Comparison of ENCODE assay signal across 16 mouse cellular contexts in genomic region chr1:38446152-38446820, GRCm38 (mm10).
DNase-seq lines count a peak whose midpoint lies in the region; ATAC-seq and TF ChIP-seq lines count a peak whose summit lies in the region.
"Had no signal": no experiment of that assay in that cellular context is flagged by ENCODE, and none has a peak within 500 bp of the region (broad histone marks: within the 10 kb centered on the region; RNA-seq: fewer than 3 reads in every experiment).

No protein-coding gene starts in this region.

- TF ChIP-seq CTCF in left cerebral cortex, adult 2 months (IDR thresholded peaks at IDR 0.05) = no peak

- no peak overlapping the region for H3K4me3 ChIP-seq in forebrain, embryonic 15.5 days
- no peak overlapping the region for H3K4me3 ChIP-seq in forebrain, embryonic 12.5 days (replicated peaks)
- no peak overlapping the region for H3K4me3 ChIP-seq in left cerebral cortex, adult 2 months
- H3K4me3 ChIP-seq in liver, embryonic 13.5 days (replicated peaks) = no peak overlapping the region
- H3K4me3 ChIP-seq: heart, adult 2 months; intestine, embryonic 15.5 days; midbrain, embryonic 10.5 days; neural tube, embryonic 13.5 days had no signal

- no peaks in the 10 kb centered on the region for H3K9me3 ChIP-seq in forebrain, embryonic 15.5 days
- H3K9me3 ChIP-seq in forebrain, embryonic 12.5 days = no peaks in the 10 kb centered on the region
- no peaks in the 10 kb centered on the region for H3K9me3 ChIP-seq in liver, embryonic 13.5 days (replicated peaks)
- H3K9me3 ChIP-seq: intestine, embryonic 15.5 days; midbrain, embryonic 10.5 days; neural tube, embryonic 13.5 days had no signal

- H3K27ac ChIP-seq in forebrain, embryonic 15.5 days (replicated peaks) = peak overlapping the region; percentile 35
- no peak overlapping the region for H3K27ac ChIP-seq in forebrain, embryonic 12.5 days
- H3K27ac ChIP-seq in left cerebral cortex, adult 2 months = peak overlapping the region; percentile 33
- peak overlapping the region; percentile 93 for H3K27ac ChIP-seq in liver, embryonic 13.5 days
- H3K27ac ChIP-seq: heart, adult 2 months; intestine, embryonic 15.5 days; midbrain, embryonic 10.5 days; neural tube, embryonic 13.5 days had no signal

- no peak for ATAC-seq in forebrain, embryonic 15.5 days (replicated peaks)
- no peak for ATAC-seq in forebrain, embryonic 12.5 days (ENCODE audit: low FRiP score)
- peak; percentile 52 for ATAC-seq in erythroblast, adult 5-6 weeks (replicated peaks; ENCODE audit: low FRiP score, poor library complexity, severe bottlenecking)
- ATAC-seq in liver, embryonic 13.5 days (ENCODE audit: low read depth) = peak; percentile 55
- ATAC-seq in megakaryocyte, adult 5-6 weeks (ENCODE audit: poor library complexity, severe bottlenecking) = no peak
- ATAC-seq: intestine, embryonic 15.5 days had no signal

- H3K27me3 ChIP-seq in forebrain, embryonic 15.5 days = no peaks in the 10 kb centered on the region
- H3K27me3 ChIP-seq in forebrain, embryonic 12.5 days = no peaks in the 10 kb centered on the region
- peaks cover 6% of the 10 kb centered on the region; the same call in 1 of the 2 replicates for H3K27me3 ChIP-seq in liver, embryonic 13.5 days
- H3K27me3 ChIP-seq: intestine, embryonic 15.5 days; neural tube, embryonic 13.5 days had no signal

- H3K4me2 ChIP-seq in forebrain, embryonic 15.5 days (replicated peaks) = no peak overlapping the region
- no peak overlapping the region for H3K4me2 ChIP-seq in forebrain, embryonic 12.5 days
- H3K4me2 ChIP-seq in liver, embryonic 13.5 days = peak overlapping the region; percentile 23; the same call in 1 of the 2 replicates
- H3K4me2 ChIP-seq: intestine, embryonic 15.5 days; neural tube, embryonic 13.5 days had no signal

- H3K4me1 ChIP-seq in forebrain, embryonic 15.5 days = peaks cover 46% of the 10 kb centered on the region
- H3K4me1 ChIP-seq in forebrain, embryonic 12.5 days = peaks cover 50% of the 10 kb centered on the region
- peaks cover 77% of the 10 kb centered on the region for H3K4me1 ChIP-seq in liver, embryonic 13.5 days (replicated peaks)
- H3K4me1 ChIP-seq: intestine, embryonic 15.5 days had no signal

- intact Hi-C loops in left cerebral cortex, adult 2 months (cut with DNase I) = no loop called here

- 65% methylated on average over 12 of the region's 12 CpGs for WGBS in forebrain, embryonic 15.5 days
- 78% methylated on average over 12 of the region's 12 CpGs for WGBS in forebrain, embryonic 12.5 days
- 65% methylated on average over 12 of the region's 12 CpGs for WGBS in liver, embryonic 13.5 days (ENCODE audit: insufficient replicate concordance)

- H3K36me3 ChIP-seq in forebrain, embryonic 15.5 days = no peaks in the 10 kb centered on the region
- H3K36me3 ChIP-seq in forebrain, embryonic 12.5 days (replicated peaks) = no peaks in the 10 kb centered on the region
- no peaks in the 10 kb centered on the region for H3K36me3 ChIP-seq in liver, embryonic 13.5 days
- H3K36me3 ChIP-seq: intestine, embryonic 15.5 days; midbrain, embryonic 10.5 days; neural tube, embryonic 13.5 days had no signal

- H3K9ac ChIP-seq in forebrain, embryonic 15.5 days (replicated peaks) = no peak overlapping the region
- H3K9ac ChIP-seq in forebrain, embryonic 12.5 days = no peak overlapping the region
- 0 out of 2 replicates have a peak overlapping the region, but pooled peaks have one; percentile 7 for H3K9ac ChIP-seq in liver, embryonic 13.5 days
- H3K9ac ChIP-seq: intestine, embryonic 15.5 days; neural tube, embryonic 13.5 days had no signal

- DNase-seq in left cerebral cortex, adult 2 months (ENCODE audit: extremely low spot score in 1 of 2, low spot score in 2 of 2) = no peak
- no peak for DNase-seq in left cerebral cortex, adult 18-20 months (ENCODE audit: low spot score in 2 of 2)
- peak; percentile 71 for DNase-seq in liver, embryonic 13.5 days
- DNase-seq in kidney, adult 11 months = no peak
- DNase-seq: adrenal gland, adult 2 months; cerebellum, adult 9-10 months; heart, adult 2 months; lung, postnatal 10 days; retina, postnatal 1 day had no signal

Comparison
In these comparisons a context has a peak if more than half of its experiments do, and no peak if none do; other contexts are left out.
1. ATAC-seq: peak in erythroblast, adult 5-6 weeks (single experiment) and liver, embryonic 13.5 days (single experiment); none in forebrain, embryonic 15.5 days (single experiment), forebrain, embryonic 12.5 days (single experiment) and megakaryocyte, adult 5-6 weeks (single experiment).